Mouse (Mus musculus): Measurements from ENCODE around the gene Abcf1. TPM values are rescaled to one million over a fixed set of nuclear protein-coding genes. Genes with fewer than 3 reads are reported as not detected.

Gene Abcf1
- total and polyA plus RNA-seq, 3 experiments = 52.8 to 290 (median 110) TPM

DNA sequence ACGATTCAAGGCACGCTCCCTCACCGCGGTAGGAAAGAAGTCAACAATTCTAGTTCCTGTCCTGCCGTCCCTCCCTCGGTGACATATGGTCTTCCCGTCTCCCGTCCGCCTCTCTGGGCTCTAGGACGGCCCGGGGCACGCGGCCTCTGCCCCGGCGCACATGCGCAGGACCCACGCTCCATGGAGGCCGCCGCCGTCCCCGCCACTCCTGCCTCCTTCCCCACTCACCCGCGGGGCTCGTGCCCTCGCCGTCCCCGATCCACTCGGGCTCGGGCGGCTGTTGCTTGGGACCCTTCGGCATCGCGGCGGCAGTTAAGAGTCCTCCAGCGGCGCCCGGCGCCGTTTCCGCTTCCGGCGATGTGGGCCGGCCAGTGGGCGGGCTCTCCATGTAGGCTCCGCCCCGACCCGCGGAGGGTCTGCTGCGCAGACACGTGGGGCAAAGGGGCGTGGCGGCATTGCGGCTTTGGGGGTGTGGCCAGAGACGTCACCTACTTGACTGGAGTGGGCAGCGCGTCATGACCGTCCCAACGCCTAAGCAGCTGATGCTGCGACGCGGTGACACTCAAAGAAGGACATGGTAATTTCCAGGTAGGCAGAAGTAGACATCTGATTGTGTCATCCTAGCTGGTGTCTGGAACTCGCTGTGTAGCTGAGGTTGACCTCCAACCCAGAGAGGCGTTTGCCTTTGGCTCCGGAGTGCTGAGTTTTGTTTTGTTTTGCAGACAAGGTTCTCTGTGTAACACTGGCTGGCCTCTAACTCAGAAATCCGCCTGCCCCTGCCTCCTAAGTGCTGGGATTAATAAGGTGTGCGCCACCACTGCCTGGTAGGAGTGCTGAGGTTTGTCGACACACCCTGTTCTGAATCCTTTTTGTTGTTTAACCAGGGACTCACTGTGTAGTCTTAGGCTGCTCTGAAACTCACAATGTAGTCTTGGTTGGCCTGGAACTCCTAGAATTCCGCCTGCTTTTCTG is at the start of gene Abcf1 (continued):
- peak; percentile 51; the same call in 1 of the 2 replicates for TF ChIP-seq MYC (IDR thresholded peaks at IDR 0.05; ENCODE audit: low read depth, low read length)

DNA sequence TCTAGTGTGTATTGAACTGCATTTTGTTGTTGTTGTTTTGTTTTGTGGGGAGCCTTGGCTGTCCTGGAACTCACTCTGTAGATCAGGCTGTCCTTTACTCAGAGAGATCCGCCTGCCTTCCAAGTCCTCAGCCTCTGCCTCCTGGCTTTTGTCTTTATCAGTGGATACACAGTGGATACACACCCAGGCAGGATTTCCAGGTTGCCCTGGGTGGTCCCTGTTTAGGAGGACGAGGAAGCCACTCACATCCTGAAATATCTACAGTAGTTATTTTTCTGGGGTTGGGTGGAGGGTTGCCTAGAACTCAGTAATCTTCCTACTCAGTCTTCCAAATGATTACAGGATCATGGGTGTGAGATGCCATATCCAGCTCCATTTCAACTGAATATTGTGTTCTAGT is 49.4 kb upstream of the Abcf1 start:
- dilution Hi-C loops (cut with MboI; ENCODE audit: extremely low pct_ligation_motif_present, extremely low pct_unique_long_range_greater_than_20kb, low sequenced_read_pairs) = no loop called here
- Histone ChIP-seq H3K27ac (ENCODE audit: insufficient read depth, low read depth) (no peak overlapping the region), H3K36me3 (replicated peaks in 1 of 2; ENCODE audit: control insufficient read depth in 1 of 2, insufficient read depth in 1 of 2, low read length in 1 of 2) (peaks cover 0 to 36% of the 10 kb centered on the region in 2 experiments), H3K27me3 (replicated peaks) (no peaks in the 10 kb centered on the region), H3K9me3 (replicated peaks; ENCODE audit: low read length) (no peaks in the 10 kb centered on the region), H3K4me3 (replicated peaks in 1 of 3; ENCODE audit: low read depth in 2 of 3, low read length in 2 of 3, poor library complexity in 1 of 3) (peak overlapping the region in 1 of 3 experiments; percentile 2), H3K4me2 (ENCODE audit: insufficient read depth, low read depth, poor library complexity, severe bottlenecking) (no peak overlapping the region), H3K4me1 (ENCODE audit: control insufficient read depth in 1 of 2, insufficient read depth in 2 of 2) (peaks cover 30 to 68% of the 10 kb centered on the region in 2 experiments), H3K9ac (ENCODE audit: insufficient read depth, low read depth) (no peak overlapping the region), H3K79me2 (replicated peaks; ENCODE audit: control insufficient read depth, extremely low read depth, insufficient read depth, poor library complexity, severe bottlenecking) (peaks cover 42% of the 10 kb centered on the region)
- no peak for TF ChIP-seq JUN (IDR thresholded peaks at IDR 0.05; ENCODE audit: insufficient read depth, low read depth, low read length)
- TF ChIP-seq USF2 (conservative IDR thresholded peaks at IDR 0.05; ENCODE audit: low read depth, low read length) = no peak
- TF ChIP-seq CHD2 (IDR thresholded peaks at IDR 0.05; ENCODE audit: low read length) = no peak
- TF ChIP-seq EP300 (IDR thresholded peaks at IDR 0.05; ENCODE audit: low read length) = no peak
- no peak for TF ChIP-seq ZNF384 (IDR thresholded peaks at IDR 0.05; ENCODE audit: low read depth, low read length)
- no peak for TF ChIP-seq MAZ (IDR thresholded peaks at IDR 0.05; ENCODE audit: low read depth, low read length)
- TF ChIP-seq MEF2A (IDR thresholded peaks at IDR 0.05; ENCODE audit: borderline replicate concordance, low read depth, low read length) = no peak
- TF ChIP-seq GABPA (IDR thresholded peaks at IDR 0.05; ENCODE audit: insufficient replicate concordance, low read depth, low read length) = no peak
- no peak for TF ChIP-seq ETS1 (conservative IDR thresholded peaks at IDR 0.05; ENCODE audit: low read depth, low read length)
- TF ChIP-seq CHD1 (IDR thresholded peaks at IDR 0.05; ENCODE audit: low read depth, low read length) = no peak
- TF ChIP-seq HCFC1 (IDR thresholded peaks at IDR 0.05; ENCODE audit: low read depth, low read length) = no peak
- TF ChIP-seq MXI1 (IDR thresholded peaks at IDR 0.05; ENCODE audit: low read depth, low read length) = no peak
- no peak for TF ChIP-seq POLR2AphosphoS2 (IDR thresholded peaks at IDR 0.05; ENCODE audit: low read depth, low read length)
- TF ChIP-seq MAX (IDR thresholded peaks at IDR 0.05; ENCODE audit: low read length) = no peak
- no peak for TF ChIP-seq ZC3H11A (IDR thresholded peaks at IDR 0.05; ENCODE audit: low read depth, low read length)
- TF ChIP-seq CTCF (conservative IDR thresholded peaks at IDR 0.05 in 1 of 2, IDR thresholded peaks at IDR 0.05 in 1 of 2; ENCODE audit: low read depth in 2 of 2, low read length in 2 of 2) = no peak
- in situ Hi-C loops (cut with MboI; ENCODE audit: low pct_ligation_motif_present, low pct_unique_long_range_greater_than_20kb, low sequenced_read_pairs) = no loop called here
- DNase-seq (ENCODE audit: extremely low read depth) = no peak

DNA sequence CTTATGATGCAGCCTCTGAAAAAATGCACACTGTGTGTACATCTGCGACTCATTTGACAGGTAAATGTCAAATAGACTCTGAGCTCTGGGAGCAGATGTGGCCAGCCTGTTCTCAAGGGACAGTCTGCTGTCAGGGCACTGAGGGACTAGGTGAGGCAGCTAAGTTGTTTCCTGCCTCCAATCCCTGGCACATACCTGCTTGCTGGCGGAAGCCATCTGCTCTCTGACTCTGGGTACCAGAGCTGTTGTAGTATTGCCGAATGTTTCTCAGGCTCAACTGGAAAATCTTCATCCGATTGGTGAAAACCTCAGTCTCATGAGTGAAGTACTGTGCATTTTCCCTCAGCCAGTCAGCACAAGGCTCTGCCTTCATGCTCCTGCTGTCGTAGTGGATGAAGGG is 47.5 kb upstream of the Abcf1 start:
- in situ Hi-C loops (cut with MboI; ENCODE audit: low pct_ligation_motif_present, low pct_unique_long_range_greater_than_20kb, low sequenced_read_pairs) (no loop called here), dilution Hi-C loops (cut with MboI; ENCODE audit: extremely low pct_ligation_motif_present, extremely low pct_unique_long_range_greater_than_20kb, low sequenced_read_pairs) (no loop called here)
- peak overlapping the region; percentile 56 for H3K27ac ChIP-seq (ENCODE audit: insufficient read depth, low read depth)
- H3K9me3 ChIP-seq (replicated peaks; ENCODE audit: low read length) = no peaks in the 10 kb centered on the region
- no peak for DNase-seq (ENCODE audit: extremely low read depth)
- H3K79me2 ChIP-seq (replicated peaks; ENCODE audit: control insufficient read depth, extremely low read depth, insufficient read depth, poor library complexity, severe bottlenecking) = peaks cover 38% of the 10 kb centered on the region
- H3K27me3 ChIP-seq (replicated peaks) = no peaks in the 10 kb centered on the region
- H3K36me3 ChIP-seq (replicated peaks in 1 of 2; ENCODE audit: control insufficient read depth in 1 of 2, insufficient read depth in 1 of 2, low read length in 1 of 2) = peaks cover 0 to 23% of the 10 kb centered on the region in 2 experiments
- H3K4me2 ChIP-seq (ENCODE audit: insufficient read depth, low read depth, poor library complexity, severe bottlenecking) = peak overlapping the region; percentile 33
- TF ChIP-seq BHLHE40 (IDR thresholded peaks at IDR 0.05; ENCODE audit: low read depth, low read length) (peak; percentile 51), ETS1 (conservative IDR thresholded peaks at IDR 0.05; ENCODE audit: low read depth, low read length) (peak; percentile 6; the same call in 1 of the 2 replicates), TCF12 (IDR thresholded peaks at IDR 0.05; ENCODE audit: low read depth, low read length) (no peak), SIN3A (IDR thresholded peaks at IDR 0.05; ENCODE audit: low read length) (peak; percentile 63; the same call in 1 of the 2 replicates)
- no peak overlapping the region for H3K9ac ChIP-seq (ENCODE audit: insufficient read depth, low read depth)
- H3K4me1 ChIP-seq (ENCODE audit: control insufficient read depth in 1 of 2, insufficient read depth in 2 of 2) = peaks cover 25 to 53% of the 10 kb centered on the region in 2 experiments
- H3K4me3 ChIP-seq (replicated peaks in 1 of 3; ENCODE audit: low read depth in 2 of 3, low read length in 2 of 3, poor library complexity in 1 of 3) = no peak overlapping the region
